ENCODE assay signal across 35 mouse cellular contexts in genomic region chr1:133474546-133474945, GRCm38 (mm10). TPM values are rescaled to one million over a fixed set of nuclear protein-coding genes. Genes with fewer than 3 reads are reported as not detected.
"Had no signal": no experiment of that assay in that cellular context is flagged by ENCODE, and none has a peak within 500 bp of the region (broad histone marks: within the 10 kb centered on the region; RNA-seq: fewer than 3 reads in every experiment).

No protein-coding gene starts in this region.

- H3K9ac ChIP-seq: heart, embryonic 12.5 days; heart, embryonic 13.5 days; heart, embryonic 15.5 days; hindbrain, embryonic 12.5 days; hindbrain, embryonic 13.5 days; hindbrain, embryonic 15.5 days; intestine, embryonic 15.5 days; kidney, embryonic 15.5 days had no signal

- H3K4me3 ChIP-seq: heart, embryonic 10.5 days; heart, embryonic 12.5 days; heart, embryonic 13.5 days; heart, embryonic 15.5 days; hindbrain, embryonic 10.5 days; hindbrain, embryonic 12.5 days; hindbrain, embryonic 13.5 days; hindbrain, embryonic 15.5 days; intestine, embryonic 15.5 days; kidney, embryonic 15.5 days; layer of hippocampus, adult 2 months; left cerebral cortex, adult 2 months had no signal

- H3K9me3 ChIP-seq: heart, embryonic 10.5 days; heart, embryonic 12.5 days; heart, embryonic 13.5 days; heart, embryonic 15.5 days; hindbrain, embryonic 10.5 days; hindbrain, embryonic 12.5 days; hindbrain, embryonic 13.5 days; hindbrain, embryonic 15.5 days; intestine, embryonic 15.5 days; kidney, embryonic 15.5 days had no signal

- DNase-seq: heart, postnatal 10 days; heart, postnatal 14 days; heart, postnatal 36 days; heart, postnatal 4 days; kidney, adult 11 months; kidney, adult 18-20 months; kidney, adult 2 months; kidney, adult 8-10 months; kidney, adult 9 months; kidney, postnatal 10 days; kidney, postnatal 14 days; kidney, postnatal 25 days; kidney, postnatal 36 days; kidney, postnatal 4 days; layer of hippocampus, adult 9-11 months; layer of hippocampus, postnatal 36 days had no signal

- H3K27ac ChIP-seq: heart, embryonic 10.5 days; heart, embryonic 13.5 days; heart, embryonic 15.5 days; hindbrain, embryonic 10.5 days; hindbrain, embryonic 12.5 days; hindbrain, embryonic 13.5 days; hindbrain, embryonic 15.5 days; hindbrain, postnatal 0 days; intestine, embryonic 15.5 days; kidney, embryonic 15.5 days; kidney, postnatal 0 days; layer of hippocampus, adult 2 months; left cerebral cortex, adult 2 months had no signal

- H3K4me2 ChIP-seq: heart, embryonic 11.5 days; heart, embryonic 12.5 days; heart, embryonic 13.5 days; heart, embryonic 15.5 days; hindbrain, embryonic 12.5 days; hindbrain, embryonic 13.5 days; hindbrain, embryonic 15.5 days; intestine, embryonic 15.5 days; kidney, embryonic 15.5 days had no signal

- H3K27me3 ChIP-seq: heart, embryonic 12.5 days; heart, embryonic 13.5 days; heart, embryonic 15.5 days; hindbrain, embryonic 12.5 days; hindbrain, embryonic 13.5 days; hindbrain, embryonic 15.5 days; intestine, embryonic 15.5 days; kidney, embryonic 15.5 days had no signal

- ATAC-seq: hindbrain, embryonic 16.5 days; hindbrain, postnatal 0 days; inflammation-experienced regulatory T-cells, adult 6 months; intestine, embryonic 15.5 days; intestine, embryonic 16.5 days; intestine, postnatal 0 days had no signal

- H3K36me3 ChIP-seq: heart, embryonic 10.5 days; heart, embryonic 12.5 days; heart, embryonic 13.5 days; heart, embryonic 15.5 days; hindbrain, embryonic 10.5 days; hindbrain, embryonic 12.5 days; hindbrain, embryonic 13.5 days; hindbrain, embryonic 15.5 days; intestine, embryonic 15.5 days; kidney, embryonic 15.5 days had no signal

- H3K4me1 ChIP-seq: hindbrain, embryonic 15.5 days had no signal

RNA-seq across cellular contexts. Expression of gene Sox13, which starts 50.4 kb away (rescaled TPM):
- polyA plus RNA-seq: inflammation-experienced regulatory T-cells, adult 6 months had no signal
